Mouse (Mus musculus) C2C12 (cell line): ENCODE measurements around the gene Spg7.

Source experiments
- CEBPB ChIP-seq: IDR thresholded peaks from one replicate; pipeline ENCODE4 v1.6.1; 2011; ENCODE audit warnings: low read depth, mild to moderate bottlenecking, control low read depth, moderate library complexity
- CTCF ChIP-seq: IDR thresholded peaks from one replicate; pipeline ENCODE4 v1.5.1; 2011; ENCODE audit not compliant: control insufficient read depth, insufficient read depth, insufficient read length
- FOSL1 ChIP-seq: IDR thresholded peaks from one replicate; pipeline ENCODE4 v1.8.0; 2011; ENCODE audit warnings: mild to moderate bottlenecking, low read length; ENCODE audit not compliant: poor library complexity, insufficient read depth, severe bottlenecking
- MAX ChIP-seq: IDR thresholded peaks from one replicate; pipeline ENCODE4 v1.6.1; 2011; ENCODE audit warnings: mild to moderate bottlenecking, control low read depth
- MYOD1 ChIP-seq: IDR thresholded peaks from one replicate; pipeline ENCODE4 v1.6.1; 2011; ENCODE audit warnings: low read depth; ENCODE audit not compliant: control insufficient read depth, insufficient read length
- MYOG ChIP-seq: IDR thresholded peaks from one replicate; pipeline ENCODE4 v1.6.1; 2011; ENCODE audit not compliant: control insufficient read depth, insufficient read length; ENCODE audit errors: extremely low read depth

GRCm38 (mm10) chr8:123036956-123037355 is 25.8 kb upstream of the Spg7 start:
- TF ChIP-seq CTCF = no peak
- TF ChIP-seq FOSL1 = no peak
- no peak for TF ChIP-seq MYOD1
- TF ChIP-seq MAX = no peak
- TF ChIP-seq CEBPB = no peak
- TF ChIP-seq MYOG = no peak
